ENCODE assay signal across 8 mouse cellular contexts in genomic region chr2:122737894-122738830, GRCm38 (mm10). TPM values are rescaled to one million over a fixed set of nuclear protein-coding genes. Genes with fewer than 3 reads are reported as not detected.
A peak's percentile ranks its signal among the peaks of the same experiment; 100 is the strongest.
DNase-seq lines count a peak whose midpoint lies in the region; ATAC-seq lines count a peak whose summit lies in the region.

TSS of gene Bloc1s6 (plus strand) at chr2:122738503.

- ATAC-seq in megakaryocyte progenitor cell, adult 5-6 weeks (replicated peaks; ENCODE audit: poor library complexity) = peak; percentile 94

- peak; percentile 96 for DNase-seq in adipocyte (ENCODE audit: low spot score)
- DNase-seq in embryo, embryonic 10 days (ENCODE audit: low spot score) = peak; percentile 97
- DNase-seq in gastrocnemius, postnatal 10 days = peak; percentile 85
- DNase-seq in induced T-regulatory cell, adult 2 months (ENCODE audit: low read depth) = peak; percentile 97
- peak; percentile 87 to 94 for DNase-seq in left cerebral cortex, adult 9 months (ENCODE audit: low spot score in 2 of 2)
- peak; percentile 91 for DNase-seq in right cerebral cortex, postnatal 14 days
- DNase-seq in urinary bladder, postnatal 36 days (ENCODE audit: low spot score in 2 of 2) = peak; percentile 82 to 90

RNA-seq across cellular contexts. Expression of gene Bloc1s6, which starts in this region (rescaled TPM):
- total RNA-seq in gastrocnemius, postnatal 10 days (2021) = 10 to 100 TPM; 19.0 to 20.9 TPM
- 15.5 and 18.9 TPM in 2 replicates for total RNA-seq in megakaryocyte progenitor cell, adult 5-6 weeks (2015)
- total RNA-seq in megakaryocyte progenitor cell, adult 5-6 weeks (2017) = 18.8 and 28.1 TPM in 2 replicates

Comparison
In these comparisons a context has a peak if more than half of its experiments do, and no peak if none do; other contexts are left out.
1. Peak in every context shown above with its lines: DNase-seq and ATAC-seq.